Mouse (Mus musculus): ENCODE data around the gene Dock2. TPM values are rescaled to one million over a fixed set of nuclear protein-coding genes. Genes with fewer than 3 reads are reported as not detected.

Dock2 gene
- total and polyA plus RNA-seq, 3 experiments, result 79.6 to 151 (median 133) TPM

DNA sequence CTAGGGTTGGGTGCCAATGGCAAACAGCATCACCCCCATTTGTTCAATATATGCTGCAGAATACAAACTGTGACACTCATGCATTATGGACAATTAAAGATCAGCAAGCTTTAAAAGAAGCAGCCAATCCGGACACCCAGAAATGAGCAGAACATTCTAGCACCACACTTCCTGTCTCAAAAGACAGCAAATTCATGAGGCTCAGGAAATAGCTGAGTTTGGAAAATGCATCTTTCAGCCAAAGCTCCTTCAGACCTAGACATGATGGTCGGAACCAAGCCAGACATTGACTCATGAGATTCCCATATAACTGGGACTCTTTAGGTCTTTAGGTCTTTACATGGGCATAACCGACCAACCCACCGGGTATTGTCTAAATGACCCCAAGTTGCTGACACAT is 6.2 kb downstream of the Dock2 start:
- DNase-seq (ENCODE audit: extremely low read depth), result no peak
- H3K27me3 ChIP-seq (replicated peaks), result no peaks in the 10 kb centered on the region
- H3K4me1 ChIP-seq (ENCODE audit: control insufficient read depth in 1 of 2, insufficient read depth in 2 of 2), result peaks cover 56 to 93% of the 10 kb centered on the region in 2 experiments
- H3K9me3 ChIP-seq (replicated peaks; ENCODE audit: low read length), result no peaks in the 10 kb centered on the region
- H3K9ac ChIP-seq (ENCODE audit: insufficient read depth, low read depth), result peak overlapping the region; percentile 19
- H3K79me2 ChIP-seq (replicated peaks; ENCODE audit: control insufficient read depth, extremely low read depth, insufficient read depth, poor library complexity, severe bottlenecking), result peaks cover 98% of the 10 kb centered on the region
- H3K4me3 ChIP-seq (replicated peaks in 1 of 3; ENCODE audit: low read depth in 2 of 3, low read length in 2 of 3, poor library complexity in 1 of 3), result no peak overlapping the region
- in situ Hi-C loops (cut with MboI; ENCODE audit: low pct_ligation_motif_present, low pct_unique_long_range_greater_than_20kb, low sequenced_read_pairs) (no loop called here), dilution Hi-C loops (cut with MboI; ENCODE audit: extremely low pct_ligation_motif_present, extremely low pct_unique_long_range_greater_than_20kb, low sequenced_read_pairs) (no loop called here)
- peak overlapping the region; percentile 23 for H3K4me2 ChIP-seq (ENCODE audit: insufficient read depth, low read depth, poor library complexity, severe bottlenecking)
- no peak for TF ChIP-seq USF1 (IDR thresholded peaks at IDR 0.05; ENCODE audit: low read depth, low read length)
- TF ChIP-seq JUN (IDR thresholded peaks at IDR 0.05; ENCODE audit: insufficient read depth, low read depth, low read length), result no peak
- no peak for TF ChIP-seq TBP (conservative IDR thresholded peaks at IDR 0.05; ENCODE audit: low read depth, low read length)
- no peak for TF ChIP-seq MYC (IDR thresholded peaks at IDR 0.05; ENCODE audit: low read depth, low read length)
- TF ChIP-seq SIN3A (IDR thresholded peaks at IDR 0.05; ENCODE audit: low read length), result no peak
- no peak for TF ChIP-seq MXI1 (IDR thresholded peaks at IDR 0.05; ENCODE audit: low read depth, low read length)
- TF ChIP-seq MAZ (IDR thresholded peaks at IDR 0.05; ENCODE audit: low read depth, low read length), result no peak
- no peak for TF ChIP-seq ZKSCAN1 (IDR thresholded peaks at IDR 0.05; ENCODE audit: borderline replicate concordance, low read depth, low read length)
- no peak for TF ChIP-seq CHD2 (IDR thresholded peaks at IDR 0.05; ENCODE audit: low read length)
- no peak for TF ChIP-seq PAX5 (IDR thresholded peaks at IDR 0.05; ENCODE audit: low read length)
- H3K27ac ChIP-seq (ENCODE audit: insufficient read depth, low read depth), result peak overlapping the region; percentile 35
- H3K36me3 ChIP-seq (replicated peaks in 1 of 2; ENCODE audit: control insufficient read depth in 1 of 2, insufficient read depth in 1 of 2, low read length in 1 of 2), result peaks cover 16 to 63% of the 10 kb centered on the region in 2 experiments

DNA sequence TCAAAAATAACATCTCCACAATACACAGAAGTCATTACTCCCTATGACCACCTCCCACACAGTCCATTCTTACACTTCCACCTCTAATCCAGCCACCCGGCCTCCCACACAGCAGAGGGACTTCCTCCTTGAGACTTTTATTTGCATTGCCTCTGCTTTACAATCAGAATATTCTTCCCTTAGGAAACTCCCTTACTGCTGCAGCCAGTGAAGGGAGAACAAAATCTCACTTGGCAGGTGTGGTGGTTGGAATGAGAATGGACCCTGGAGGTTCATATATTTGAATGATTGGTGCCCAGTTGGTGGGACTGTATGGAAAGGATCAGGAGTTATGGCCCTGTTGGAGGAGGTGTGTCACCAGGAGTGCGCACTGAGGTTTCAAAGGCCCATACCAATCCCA is 7.6 kb downstream of the Dock2 start:
- Histone ChIP-seq H3K27me3 (replicated peaks) (no peaks in the 10 kb centered on the region), H3K4me1 (ENCODE audit: control insufficient read depth in 1 of 2, insufficient read depth in 2 of 2) (peaks cover 63 to 97% of the 10 kb centered on the region in 2 experiments), H3K4me3 (replicated peaks in 1 of 3; ENCODE audit: low read depth in 2 of 3, low read length in 2 of 3, poor library complexity in 1 of 3) (no peak overlapping the region), H3K9ac (ENCODE audit: insufficient read depth, low read depth) (0 out of 2 replicates have a peak overlapping the region, but pooled peaks have one; percentile 2), H3K9me3 (replicated peaks; ENCODE audit: low read length) (no peaks in the 10 kb centered on the region), H3K36me3 (replicated peaks in 1 of 2; ENCODE audit: control insufficient read depth in 1 of 2, insufficient read depth in 1 of 2, low read length in 1 of 2) (peaks cover 14 to 57% of the 10 kb centered on the region in 2 experiments), H3K4me2 (ENCODE audit: insufficient read depth, low read depth, poor library complexity, severe bottlenecking) (peak overlapping the region; percentile 65), H3K27ac (ENCODE audit: insufficient read depth, low read depth) (peak overlapping the region; percentile 96), H3K79me2 (replicated peaks; ENCODE audit: control insufficient read depth, extremely low read depth, insufficient read depth, poor library complexity, severe bottlenecking) (peaks cover 98% of the 10 kb centered on the region)
- dilution Hi-C loops (cut with MboI; ENCODE audit: extremely low pct_ligation_motif_present, extremely low pct_unique_long_range_greater_than_20kb, low sequenced_read_pairs) (no loop called here), in situ Hi-C loops (cut with MboI; ENCODE audit: low pct_ligation_motif_present, low pct_unique_long_range_greater_than_20kb, low sequenced_read_pairs) (no loop called here)
- peak; percentile 71 for DNase-seq (ENCODE audit: extremely low read depth)
- TF ChIP-seq CHD1 (IDR thresholded peaks at IDR 0.05; ENCODE audit: low read depth, low read length) (0 out of 2 replicates have a peak, but pooled peaks have one; percentile 61), ZKSCAN1 (IDR thresholded peaks at IDR 0.05; ENCODE audit: borderline replicate concordance, low read depth, low read length) (no peak), NRF1 (IDR thresholded peaks at IDR 0.05; ENCODE audit: low read depth, low read length) (no peak), HCFC1 (IDR thresholded peaks at IDR 0.05; ENCODE audit: low read depth, low read length) (peak; percentile 20; the same call in 1 of the 2 replicates), ZNF384 (IDR thresholded peaks at IDR 0.05; ENCODE audit: low read depth, low read length) (no peak), USF1 (IDR thresholded peaks at IDR 0.05; ENCODE audit: low read depth, low read length) (no peak), ZMIZ1 (IDR thresholded peaks at IDR 0.05; ENCODE audit: low read depth, low read length) (0 out of 2 replicates have a peak, but pooled peaks have one; percentile 28), MAFK (IDR thresholded peaks at IDR 0.05; ENCODE audit: insufficient replicate concordance, low read length) (no peak), MAZ (IDR thresholded peaks at IDR 0.05; ENCODE audit: low read depth, low read length) (0 out of 2 replicates have a peak, but pooled peaks have one; percentile 37), MEF2A (IDR thresholded peaks at IDR 0.05; ENCODE audit: borderline replicate concordance, low read depth, low read length) (0 out of 2 replicates have a peak, but pooled peaks have one; percentile 44), CHD2 (IDR thresholded peaks at IDR 0.05; ENCODE audit: low read length) (peak; percentile 12; the same call in 1 of the 2 replicates), ETS1 (conservative IDR thresholded peaks at IDR 0.05; ENCODE audit: low read depth, low read length) (peak; percentile 68; the same call in 1 of the 2 replicates), ZC3H11A (IDR thresholded peaks at IDR 0.05; ENCODE audit: low read depth, low read length) (no peak), TBP (conservative IDR thresholded peaks at IDR 0.05; ENCODE audit: low read depth, low read length) (no peak), SIN3A (IDR thresholded peaks at IDR 0.05; ENCODE audit: low read length) (no peak), POLR2AphosphoS2 (IDR thresholded peaks at IDR 0.05; ENCODE audit: low read depth, low read length) (no peak), SMC3 (IDR thresholded peaks at IDR 0.05; ENCODE audit: low read depth, low read length) (no peak), MXI1 (IDR thresholded peaks at IDR 0.05; ENCODE audit: low read depth, low read length) (0 out of 2 replicates have a peak, but pooled peaks have one; percentile 27), E2F4 (IDR thresholded peaks at IDR 0.05; ENCODE audit: insufficient replicate concordance, low read depth, low read length) (no peak), EP300 (IDR thresholded peaks at IDR 0.05; ENCODE audit: low read length) (peak; percentile 66), PAX5 (IDR thresholded peaks at IDR 0.05; ENCODE audit: low read length) (no peak), RAD21 (IDR thresholded peaks at IDR 0.05; ENCODE audit: low read depth, low read length) (no peak; the same call in 1 of the 2 replicates), CTCF (conservative IDR thresholded peaks at IDR 0.05 in 1 of 2, IDR thresholded peaks at IDR 0.05 in 1 of 2; ENCODE audit: low read depth in 2 of 2, low read length in 2 of 2) (no peak), JUND (conservative IDR thresholded peaks at IDR 0.05; ENCODE audit: low read depth, low read length) (no peak), MAX (IDR thresholded peaks at IDR 0.05; ENCODE audit: low read length) (no peak), POLR2A (IDR thresholded peaks at IDR 0.05; ENCODE audit: low read depth, low read length) (no peak), ELF1 (IDR thresholded peaks at IDR 0.05; ENCODE audit: low read depth, low read length) (peak; percentile 75), IRF4 (IDR thresholded peaks at IDR 0.05; ENCODE audit: low read depth, low read length) (peak; percentile 54), GABPA (IDR thresholded peaks at IDR 0.05; ENCODE audit: insufficient replicate concordance, low read depth, low read length) (no peak)
